Mouse (Mus musculus): ENCODE data around the gene Magt1. TPM values are rescaled to one million over a fixed set of nuclear protein-coding genes. Genes with fewer than 3 reads are reported as not detected.
"Not testable (repeated sequence)": the region's sequence is repeated elsewhere in the genome, so short reads cannot be mapped to it uniquely, and the experiment has no call there.

Gene Magt1
- polyA plus RNA-seq, 1 experiment: 7.9 TPM

- no peak for TF ChIP-seq POLR2A (IDR thresholded peaks at IDR 0.05; ENCODE audit: borderline replicate concordance, extremely low read depth, low read depth, low read length)
- no peaks in the 10 kb centered on the region for H3K4me1 ChIP-seq (ENCODE audit: control insufficient read depth, insufficient read depth, low read length)
- WGBS: 63% methylated on average over 1 of the region's 1 CpGs
- DNase-seq: no peak
- no peak overlapping the region for H3K4me3 ChIP-seq (replicated peaks; ENCODE audit: extremely low read depth, low read depth, low read length)
These were observed 10.1 kb downstream of the Magt1 start for GRCm38 (mm10) chrX:106001605-106002004.

GRCm38 (mm10) chrX:105957091-105957490 lies 54.6 kb downstream of the Magt1 start:
- not testable (repeated sequence) for H3K4me1 ChIP-seq (ENCODE audit: control insufficient read depth, insufficient read depth, low read length); H3K4me3 ChIP-seq (replicated peaks; ENCODE audit: extremely low read depth, low read depth, low read length); DNase-seq
- 77% methylated on average over 14 of the region's 14 CpGs for WGBS

- TF ChIP-seq POLR2A (IDR thresholded peaks at IDR 0.05; ENCODE audit: borderline replicate concordance, extremely low read depth, low read depth, low read length) (no peak), CTCF (IDR thresholded peaks at IDR 0.05; ENCODE audit: insufficient read depth, low read length) (no peak)
- DNase-seq: no peak
- Histone ChIP-seq H3K4me3 (replicated peaks; ENCODE audit: extremely low read depth, low read depth, low read length) (no peak overlapping the region), H3K4me1 (ENCODE audit: control insufficient read depth, insufficient read depth, low read length) (no peaks in the 10 kb centered on the region)
- WGBS: 66% methylated on average over 2 of the region's 2 CpGs
These were observed 57.7 kb downstream of the Magt1 start for GRCm38 (mm10) chrX:105953999-105954398.

- H3K4me3 ChIP-seq (replicated peaks; ENCODE audit: extremely low read depth, low read depth, low read length): no peak overlapping the region
- DNase-seq: no peak
- TF ChIP-seq CTCF (IDR thresholded peaks at IDR 0.05; ENCODE audit: insufficient read depth, low read length) (no peak), POLR2A (IDR thresholded peaks at IDR 0.05; ENCODE audit: borderline replicate concordance, extremely low read depth, low read depth, low read length) (no peak)
- 32% methylated on average over 1 of the region's 1 CpGs for WGBS
- H3K4me1 ChIP-seq (ENCODE audit: control insufficient read depth, insufficient read depth, low read length): no peaks in the 10 kb centered on the region
These were observed 65.3 kb downstream of the Magt1 start for GRCm38 (mm10) chrX:105946357-105946756.

GRCm38 (mm10) chrX:105939245-105939644 lies 72.5 kb downstream of the Magt1 start:
- TF ChIP-seq POLR2A (IDR thresholded peaks at IDR 0.05; ENCODE audit: borderline replicate concordance, extremely low read depth, low read depth, low read length) (no peak), CTCF (IDR thresholded peaks at IDR 0.05; ENCODE audit: insufficient read depth, low read length) (no peak)
- Histone ChIP-seq H3K4me1 (ENCODE audit: control insufficient read depth, insufficient read depth, low read length) (no peaks in the 10 kb centered on the region), H3K4me3 (replicated peaks; ENCODE audit: extremely low read depth, low read depth, low read length) (no peak overlapping the region)
- WGBS: 88% methylated on average over 7 of the region's 7 CpGs
- no peak for DNase-seq

GRCm38 (mm10) chrX:105937736-105938135 lies 74.0 kb downstream of the Magt1 start:
- 61% methylated on average over 2 of the region's 2 CpGs for WGBS

GRCm38 (mm10) chrX:105934341-105934740 lies 77.4 kb downstream of the Magt1 start:
- WGBS: 51% methylated on average over 5 of the region's 5 CpGs
- TF ChIP-seq CTCF (IDR thresholded peaks at IDR 0.05; ENCODE audit: insufficient read depth, low read length): no peak
- no peak for TF ChIP-seq POLR2A (IDR thresholded peaks at IDR 0.05; ENCODE audit: borderline replicate concordance, extremely low read depth, low read depth, low read length)
- Histone ChIP-seq H3K4me1 (ENCODE audit: control insufficient read depth, insufficient read depth, low read length) (peaks cover 2% of the 10 kb centered on the region; the same call in 1 of the 2 replicates), H3K4me3 (replicated peaks; ENCODE audit: extremely low read depth, low read depth, low read length) (no peak overlapping the region)
- no peak for DNase-seq

More at GRCm38 (mm10) chrX:105937736-105938135, 74.0 kb downstream of the Magt1 start:
- TF ChIP-seq POLR2A (IDR thresholded peaks at IDR 0.05; ENCODE audit: borderline replicate concordance, extremely low read depth, low read depth, low read length) (no peak), CTCF (IDR thresholded peaks at IDR 0.05; ENCODE audit: insufficient read depth, low read length) (no peak)
- no peak for DNase-seq
- H3K4me3 ChIP-seq (replicated peaks; ENCODE audit: extremely low read depth, low read depth, low read length): no peak overlapping the region
- no peaks in the 10 kb centered on the region; the same call in 1 of the 2 replicates for H3K4me1 ChIP-seq (ENCODE audit: control insufficient read depth, insufficient read depth, low read length)

GRCm38 (mm10) chrX:105929478-105930038 lies 82.1 kb downstream of the Magt1 start:
- DNase-seq: no peak
- 34% methylated on average over 8 of the region's 8 CpGs for WGBS
- no peak for TF ChIP-seq CTCF (IDR thresholded peaks at IDR 0.05; ENCODE audit: insufficient read depth, low read length)
- peak overlapping the region; percentile 85 for H3K4me3 ChIP-seq (replicated peaks; ENCODE audit: extremely low read depth, low read depth, low read length)
- peaks cover 12% of the 10 kb centered on the region for H3K4me1 ChIP-seq (ENCODE audit: control insufficient read depth, insufficient read depth, low read length)

GRCm38 (mm10) chrX:105928861-105929477 lies 82.7 kb downstream of the Magt1 start, which contains the start of gene Atrx:
Gene Atrx (minus strand): TSS chrX:105929403.
- 32% methylated on average over 42 of the region's 42 CpGs for WGBS
- DNase-seq: peak; percentile 65
- TF ChIP-seq POLR2A (IDR thresholded peaks at IDR 0.05; ENCODE audit: borderline replicate concordance, extremely low read depth, low read depth, low read length) (peak; percentile 84; the same call in 1 of the 2 replicates), CTCF (IDR thresholded peaks at IDR 0.05; ENCODE audit: insufficient read depth, low read length) (no peak)

More at GRCm38 (mm10) chrX:105928861-105929477, 82.7 kb downstream of the Magt1 start, which contains the start of gene Atrx:
- Histone ChIP-seq H3K4me3 (replicated peaks; ENCODE audit: extremely low read depth, low read depth, low read length) (peak within 1 kb of the TSS; percentile 85), H3K4me1 (ENCODE audit: control insufficient read depth, insufficient read depth, low read length) (peaks cover 12% of the 10 kb centered on the region)
